Mouse (Mus musculus) frontal cortex, adult 2 months (tissue): ENCODE data around the gene Hilpda. TPM values are rescaled to one million over a fixed set of nuclear protein-coding genes. Genes with fewer than 3 reads are reported as not detected.

Source experiments
- DNase-seq, 2 experiments: peaks; one replicate each; pipeline ENCODE4 v3.0.0; 2022; ENCODE audit warnings: low spot score in 1 of 2; ENCODE audit errors: extremely low spot score in 1 of 2
- polyA plus RNA-seq: library from polyadenylated mRNA; depleted of rRNA; stranded (reverse); fragments of >200 nt; gene quantifications from 2 replicates; pipeline ENCODE4 v1.2.3, GENCODE M21; 2012; rRNA removed

Hilpda gene
- polyA plus RNA-seq = 8.7 and 10.6 TPM in 2 replicates

DNA sequence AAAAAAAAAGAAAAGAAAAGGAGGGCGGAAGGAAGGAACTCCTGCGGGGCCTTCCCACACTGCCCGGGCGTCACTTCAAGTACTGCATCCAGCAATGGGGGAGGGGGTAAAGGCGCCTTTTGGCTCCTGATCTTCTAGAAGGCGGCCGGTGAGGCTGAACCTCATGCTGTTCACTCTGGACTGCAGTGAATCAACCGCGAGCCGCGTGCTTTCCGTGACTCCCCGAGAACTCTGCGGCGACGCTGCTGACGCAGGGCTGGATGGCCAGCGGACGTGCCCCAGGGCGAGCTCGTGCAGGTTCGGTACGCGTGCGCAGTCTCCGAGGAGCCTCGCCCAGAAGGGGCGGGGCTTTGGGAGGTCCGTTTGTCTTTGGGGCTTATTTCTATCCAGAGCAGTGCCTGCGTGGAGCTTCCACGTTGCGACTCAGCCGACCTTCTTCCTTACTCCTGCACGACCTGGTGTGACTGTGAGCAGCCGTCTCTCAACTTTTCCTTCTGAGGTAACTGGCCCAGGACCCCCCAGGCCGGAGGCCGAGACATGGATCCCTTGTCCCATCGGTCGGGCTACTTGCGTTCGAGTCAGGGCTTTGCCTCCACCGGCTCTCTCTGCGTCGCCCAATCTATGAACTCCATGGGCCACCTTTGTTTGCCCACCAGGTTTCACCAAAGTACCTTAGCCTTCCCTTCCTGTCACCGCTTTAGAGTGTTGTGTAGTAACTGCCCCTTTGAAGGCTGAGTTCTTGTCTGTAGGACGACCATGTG, at the start of gene Hilpda:
Gene Hilpda, plus strand, starts transcription at position 177 of the 761 bp plus-strand sequence.
- DNase-seq = peak; percentile 80 to 91

DNA sequence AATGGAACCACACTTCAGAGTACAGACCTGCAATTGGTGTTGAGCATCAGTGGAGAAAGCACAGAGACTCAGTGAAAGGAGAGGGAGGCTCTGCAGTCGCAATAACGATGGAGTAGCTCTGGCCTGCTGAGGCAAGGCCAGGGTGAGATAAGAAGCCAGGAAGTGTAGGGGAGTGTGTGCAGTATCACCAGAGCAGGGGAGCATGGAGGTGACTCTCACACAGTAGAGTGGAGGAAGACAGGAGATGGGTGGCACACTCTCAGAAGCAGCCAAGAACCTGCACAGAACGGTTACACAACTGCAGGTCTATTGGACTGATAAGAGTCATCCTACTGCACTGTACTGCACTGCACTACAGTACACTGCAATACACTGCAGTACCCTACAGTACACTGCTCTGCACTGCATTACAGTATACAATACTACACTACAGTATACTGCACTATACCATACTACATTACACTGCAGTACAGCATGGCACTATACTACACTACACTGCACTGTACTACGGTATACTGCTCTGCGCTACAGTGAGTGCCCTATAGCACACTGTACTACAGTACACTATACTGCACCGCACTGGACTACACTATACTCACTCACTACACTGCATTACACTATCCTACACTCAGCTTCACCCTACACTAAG, 42.9 kb upstream of the Hilpda start:
- DNase-seq = no peak

DNA sequence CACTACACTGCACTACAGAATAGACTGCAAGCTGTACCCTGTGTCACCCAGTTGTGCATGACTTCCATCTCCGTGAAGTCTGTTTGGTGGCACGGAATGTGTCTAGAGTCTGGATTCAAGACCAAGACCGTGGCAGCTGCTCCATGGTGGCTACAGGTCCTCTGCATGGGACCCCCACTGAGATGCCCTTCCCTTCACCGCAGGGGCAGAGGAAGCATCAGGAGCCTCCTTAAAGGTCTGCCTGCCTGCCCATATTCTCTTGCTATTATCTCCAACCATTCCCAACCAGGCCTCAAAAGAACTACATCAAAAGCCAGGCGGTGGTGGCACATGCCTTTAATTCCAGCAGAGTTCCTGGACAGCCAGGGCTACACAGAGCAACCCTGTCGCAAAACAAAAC, 41.9 kb upstream of the Hilpda start:
- no peak for DNase-seq

GRCm38 (mm10) chr6:29231799-29232198, 40.5 kb upstream of the Hilpda start:
- DNase-seq = no peak

DNA sequence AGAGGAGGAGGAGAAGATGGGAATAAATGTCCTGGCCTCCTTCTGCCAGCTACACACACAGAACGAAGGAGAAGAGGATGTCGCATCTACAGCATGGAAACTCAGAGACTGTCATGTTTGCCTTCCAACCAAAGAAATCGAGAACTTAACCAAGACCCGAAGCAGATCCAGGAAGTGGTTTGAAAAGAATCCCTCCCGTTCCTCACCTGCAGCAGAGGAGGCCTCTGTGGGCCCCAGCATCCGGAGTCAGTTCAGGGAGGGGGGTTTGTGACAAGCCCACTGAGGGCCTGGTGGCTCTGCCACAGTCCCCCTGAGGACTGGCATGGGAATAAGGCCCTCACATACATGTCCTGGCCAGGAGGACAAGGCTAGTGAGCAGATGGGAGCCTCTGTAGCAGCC, 40.0 kb upstream of the Hilpda start:
- no peak for DNase-seq

GRCm38 (mm10) chr6:29233710-29234109, 38.6 kb upstream of the Hilpda start:
- no peak for DNase-seq

DNA sequence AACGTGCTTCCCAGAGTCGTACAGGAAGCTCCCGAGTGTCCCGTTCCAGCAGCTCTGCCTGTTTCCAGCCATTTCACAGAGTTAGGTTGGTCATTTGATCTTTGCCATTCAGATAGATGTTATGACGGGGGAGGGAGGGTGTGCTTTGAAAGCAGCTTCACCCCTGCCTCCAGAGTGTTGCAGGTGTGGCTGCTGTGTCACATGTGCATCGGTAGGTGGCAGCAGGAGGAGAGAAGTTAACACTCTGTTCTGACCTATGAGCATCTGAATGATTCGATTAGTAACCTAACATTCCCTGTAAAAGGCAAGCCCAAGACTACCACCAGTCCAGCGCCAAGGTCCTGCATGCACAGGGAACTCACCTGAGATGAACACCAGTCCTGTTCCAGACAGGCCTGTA, 38.0 kb upstream of the Hilpda start:
- DNase-seq = no peak

DNA sequence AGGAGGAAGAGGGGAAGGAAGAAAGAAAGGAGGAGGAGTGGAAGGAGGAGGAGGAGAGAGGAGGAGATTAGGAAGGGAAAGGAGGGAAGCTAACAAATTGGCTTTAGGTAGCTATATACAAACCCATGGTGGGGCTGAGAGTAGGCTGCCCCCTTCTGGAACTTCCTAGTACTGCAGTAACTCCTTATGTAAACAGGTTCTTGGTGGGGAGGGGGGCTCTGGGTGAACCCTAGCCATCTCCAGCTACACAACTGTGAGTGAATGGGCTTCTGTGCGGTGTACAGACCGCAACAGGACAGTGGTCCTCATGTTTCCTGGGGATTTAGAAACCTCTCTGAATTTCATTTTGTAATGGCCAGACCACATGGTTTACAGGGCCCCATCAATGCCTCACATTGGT, 31.5 kb upstream of the Hilpda start:
- DNase-seq = peak in 1 of 2 experiments; percentile 58

DNA sequence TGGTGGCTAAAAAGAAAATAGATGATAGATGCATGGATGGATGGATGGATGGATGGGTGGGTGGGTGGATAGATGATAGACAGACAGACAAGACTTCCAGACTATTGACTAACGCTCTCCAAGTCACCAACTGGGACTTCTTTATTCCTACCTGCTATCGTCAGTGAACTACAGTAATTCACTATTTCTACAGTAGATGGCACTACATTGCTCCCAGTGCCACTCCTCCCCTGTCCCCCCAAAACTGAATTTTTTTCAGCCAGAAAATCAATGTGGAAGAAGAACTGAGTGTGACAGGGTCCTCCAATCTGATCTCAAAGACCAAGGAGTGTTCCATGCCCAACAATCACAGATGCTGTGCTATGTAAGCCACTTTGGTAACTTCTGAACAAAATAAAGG, 30.6 kb upstream of the Hilpda start:
- DNase-seq = peak in 1 of 2 experiments; percentile 7

DNA sequence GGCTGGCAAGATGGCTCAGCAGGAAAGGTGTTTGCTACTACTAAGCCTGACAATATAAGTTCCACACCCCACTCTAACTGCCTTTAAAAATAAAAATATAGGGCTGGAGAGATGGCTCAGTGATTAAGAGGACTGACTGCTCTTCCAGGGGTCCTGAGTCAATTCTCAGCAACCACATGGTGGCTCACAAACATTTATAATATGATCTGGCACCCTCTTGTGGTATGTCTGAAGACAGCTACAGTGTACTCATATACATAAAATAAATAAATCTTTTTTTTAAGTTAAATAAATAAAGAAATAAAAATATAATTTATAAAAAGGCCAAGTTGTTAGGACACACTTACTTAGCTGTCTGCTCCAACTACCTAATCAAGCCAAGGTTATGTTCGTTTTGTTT, 30.0 kb upstream of the Hilpda start:
- no peak for DNase-seq

- no peak for DNase-seq
Observed at GRCm38 (mm10) chr6:29245272-29246120, 26.8 kb upstream of the Hilpda start.

GRCm38 (mm10) chr6:29246183-29246582, 26.1 kb upstream of the Hilpda start:
- DNase-seq = no peak

GRCm38 (mm10) chr6:29246585-29246984, 25.7 kb upstream of the Hilpda start:
- DNase-seq = no peak

DNA sequence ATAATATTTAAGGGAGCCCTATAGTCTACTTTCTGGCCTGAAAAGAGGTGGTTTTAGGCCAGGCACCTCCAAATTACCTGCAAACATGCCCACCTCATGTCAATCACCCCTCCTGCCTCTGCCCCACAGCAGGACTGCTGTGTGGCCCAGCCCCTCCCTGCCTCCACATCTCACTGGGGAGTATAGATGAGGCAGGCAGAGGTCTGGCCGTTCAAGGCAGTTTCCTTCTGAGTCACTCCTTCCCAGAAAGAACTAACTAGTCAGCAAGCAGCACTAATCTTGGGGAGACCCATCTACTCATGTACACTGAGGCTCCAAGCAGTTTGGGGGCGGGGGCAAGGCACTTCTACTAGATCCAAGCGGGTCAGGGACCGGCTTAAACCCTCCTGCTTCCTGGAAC, 25.2 kb upstream of the Hilpda start:
- no peak for DNase-seq

GRCm38 (mm10) chr6:29259418-29259817, 12.9 kb upstream of the Hilpda start:
- DNase-seq = no peak

GRCm38 (mm10) chr6:29261831-29262230, 10.5 kb upstream of the Hilpda start:
- no peak for DNase-seq

GRCm38 (mm10) chr6:29263650-29264455, 8.4 kb upstream of the Hilpda start:
- peak; percentile 37 to 62 for DNase-seq

DNA sequence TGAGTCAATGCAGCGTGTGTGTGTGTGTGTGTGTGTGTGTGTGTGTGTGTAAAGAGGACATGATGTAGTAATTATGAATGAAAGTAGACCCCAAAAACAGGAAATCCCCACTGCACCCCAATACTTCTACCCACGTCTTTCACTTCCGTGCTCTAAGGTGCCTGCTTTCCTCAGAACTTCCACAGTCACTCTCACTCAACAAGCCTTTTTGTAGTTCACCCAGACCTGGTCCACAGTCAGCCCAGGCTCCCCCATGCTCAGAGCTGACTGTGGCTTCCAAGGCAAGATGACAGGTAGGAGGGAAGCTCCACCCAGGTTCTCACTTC, 7.9 kb upstream of the Hilpda start:
- no peak for DNase-seq

DNA sequence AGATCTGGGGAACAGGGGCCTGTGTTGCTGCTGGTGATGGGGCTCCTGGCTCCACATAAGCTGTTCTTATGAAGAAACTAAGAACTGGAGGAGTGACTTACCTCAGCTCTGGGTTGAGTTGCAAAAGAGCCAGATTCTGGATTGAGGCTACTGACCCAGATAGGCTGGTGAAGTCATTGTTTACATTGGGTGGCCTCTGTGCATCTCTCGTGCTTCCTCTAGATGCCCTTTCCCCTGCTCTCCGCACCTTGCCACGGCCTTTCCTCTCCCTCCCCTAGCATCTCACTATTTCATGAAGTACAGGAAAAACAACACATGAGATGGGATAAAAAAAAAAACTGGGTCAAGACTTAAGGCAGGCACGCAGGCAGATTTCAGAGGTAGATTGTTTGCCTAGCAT, 5.4 kb upstream of the Hilpda start:
- DNase-seq = no peak

DNA sequence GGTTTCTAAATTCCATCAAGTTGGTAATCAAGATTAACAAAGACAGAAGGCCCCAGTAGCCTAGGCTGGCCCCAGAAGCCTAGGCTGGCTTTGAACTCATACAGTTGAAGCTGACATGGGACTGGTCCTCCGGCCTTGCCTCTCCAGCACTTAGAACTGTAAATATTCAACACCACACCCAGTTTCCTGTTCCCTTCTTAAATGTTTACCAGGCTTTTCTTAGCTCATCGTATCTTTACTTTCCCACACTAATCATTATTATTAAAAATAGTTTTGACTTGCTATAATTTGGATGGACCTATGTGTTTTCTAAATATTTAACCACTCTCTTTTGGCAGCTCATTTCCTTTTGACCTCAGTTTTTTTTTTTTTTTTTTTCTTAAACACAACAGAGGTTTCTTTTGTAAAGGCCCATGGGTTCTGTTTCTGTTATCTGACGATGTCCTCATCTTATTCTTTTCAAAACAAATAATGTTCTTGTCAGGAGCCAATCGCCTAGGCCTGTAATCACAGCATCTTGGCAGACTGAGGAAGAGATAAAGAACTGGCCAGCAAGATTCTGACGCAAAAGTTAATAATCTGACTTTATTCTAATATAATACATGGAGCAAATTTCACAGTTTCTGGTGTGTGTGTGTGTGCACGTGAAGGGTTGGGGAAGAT, 3.2 kb upstream of the Hilpda start:
- no peak for DNase-seq
